Mouse (Mus musculus) stomach, embryonic 15.5 days (tissue): ENCODE results near the gene Tnc. TPM values are rescaled to one million over a fixed set of nuclear protein-coding genes. Genes with fewer than 3 reads are reported as not detected.

Source experiments
- ATAC-seq: fragments of 200-750 bp; cut with Nextera tagmentation; 2 replicates; pipeline ENCODE4 v1.8.0; 2017; ENCODE audit warnings: low read depth, moderate number of reproducible peaks, moderate TSS enrichment; ENCODE audit not compliant: insufficient read depth, low FRiP score
- H3K27ac ChIP-seq: fragments of 300-500 bp; sonication (generic); 2 replicates; pipeline ENCODE4 v1.5.1; 2015; ENCODE audit warnings: mild to moderate bottlenecking, inconsistent platforms
- H3K27me3 ChIP-seq: fragments of 300-500 bp; sonication (generic); replicated peaks from 2 replicates; pipeline ENCODE4 v1.6.1; 2015; ENCODE audit warnings: inconsistent platforms
- H3K36me3 ChIP-seq: fragments of 300-500 bp; sonication (generic); 2 replicates; pipeline ENCODE4 v1.6.1; 2015; ENCODE audit warnings: inconsistent platforms
- H3K4me1 ChIP-seq: fragments of 300-500 bp; sonication (generic); 2 replicates; pipeline ENCODE4 v1.6.1; 2015; ENCODE audit warnings: inconsistent platforms
- H3K4me2 ChIP-seq: fragments of 300-500 bp; sonication (generic); 2 replicates; pipeline ENCODE4 v1.6.1; 2015; ENCODE audit warnings: mild to moderate bottlenecking, inconsistent platforms
- H3K4me3 ChIP-seq: fragments of 300-500 bp; sonication (generic); replicated peaks from 2 replicates; pipeline ENCODE4 v1.5.1; 2015; ENCODE audit warnings: inconsistent platforms
- H3K9ac ChIP-seq: fragments of 300-500 bp; sonication (generic); 2 replicates; pipeline ENCODE4 v1.6.1; 2015; ENCODE audit warnings: inconsistent platforms
- H3K9me3 ChIP-seq: fragments of 300-500 bp; sonication (generic); 2 replicates; pipeline ENCODE4 v1.6.1; 2016; ENCODE audit warnings: inconsistent platforms
- WGBS: fragments of 180-500 bp; shearing (Covaris S2); methylation state at CpG from one replicate; pipeline ENCODE4 v1.1.7; 2015; 5-methylcytosine and 5-hydroxymethylcytosine counted together
- polyA plus RNA-seq: library from polyadenylated mRNA; unstranded; fragments of >200 nt; fragmentation: Nextera tagmentation; extraction: Ambion mirVana; gene quantifications from 2 replicates; pipeline ENCODE4 v1.2.1, GENCODE M21; 2015

The Tnc gene
- polyA plus RNA-seq, 1 experiment from 2014 or later: 12.6 TPM

DNA sequence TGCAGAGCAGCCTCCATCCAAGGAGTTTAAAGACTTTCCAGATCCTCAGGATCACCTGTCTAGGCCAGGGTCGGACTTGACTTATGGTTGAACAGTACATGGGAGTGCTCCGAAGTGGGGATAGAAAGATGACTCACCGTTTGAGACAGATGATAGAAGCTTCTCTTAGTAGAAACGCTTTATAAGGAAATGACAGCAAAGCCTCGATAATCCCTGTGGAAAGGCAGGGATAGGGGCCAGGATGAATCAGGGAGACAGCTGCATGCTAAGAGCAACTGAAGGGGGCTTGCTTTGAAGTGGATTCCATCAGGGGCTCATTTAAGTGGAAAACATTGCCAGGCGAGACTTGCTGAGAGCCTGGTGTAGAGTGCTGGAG, 12.0 kb upstream of the Tnc start:
- Histone ChIP-seq H3K36me3 (no peaks in the 10 kb centered on the region), H3K27me3 (no peaks in the 10 kb centered on the region), H3K9me3 (no peaks in the 10 kb centered on the region), H3K4me2 (no peak overlapping the region), H3K9ac (no peak overlapping the region), H3K27ac (no peak overlapping the region), H3K4me1 (no peaks in the 10 kb centered on the region), H3K4me3 (no peak overlapping the region)
- 53% methylated on average over 6 of the region's 6 CpGs for WGBS
- ATAC-seq: no peak

DNA sequence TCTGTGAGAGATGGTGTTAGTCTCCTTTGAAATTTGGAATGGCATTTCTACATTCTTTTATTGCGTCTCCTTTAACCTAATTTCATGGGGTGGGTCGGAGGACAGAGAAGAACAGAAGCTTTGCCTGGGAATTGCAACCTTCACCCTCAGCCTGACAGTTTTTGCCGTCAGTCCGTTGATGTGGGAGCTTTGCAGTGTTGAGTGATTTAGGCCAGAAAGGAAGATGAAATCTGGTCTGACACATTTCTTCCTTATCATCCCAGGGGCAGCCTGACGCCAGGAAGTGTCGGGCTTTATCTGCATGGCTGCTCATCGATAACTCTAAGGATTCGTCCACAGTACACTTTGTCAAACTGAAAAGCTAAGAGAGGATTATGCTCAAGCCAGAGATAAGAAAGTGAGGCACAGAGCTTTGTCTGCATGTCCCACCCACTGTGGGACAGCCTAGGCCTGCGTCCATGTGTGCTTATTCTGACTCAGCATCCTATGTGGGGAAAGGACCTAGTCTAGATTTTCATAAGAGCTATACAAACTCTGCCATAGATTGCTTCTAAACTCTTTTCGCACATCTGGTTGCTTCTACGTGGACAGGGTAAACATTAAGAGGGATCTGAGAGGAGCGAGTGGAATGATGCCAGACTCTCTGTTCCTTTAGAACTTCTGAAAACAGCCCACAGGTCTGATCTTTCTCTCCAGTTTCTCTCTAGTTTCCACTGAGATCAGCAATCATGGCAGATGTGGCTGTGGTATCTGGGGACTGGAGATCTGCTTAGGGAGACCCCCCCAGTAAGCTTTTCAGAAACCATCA, 11.4 kb upstream of the Tnc start:
- Histone ChIP-seq H3K4me2 (no peak overlapping the region), H3K27me3 (no peaks in the 10 kb centered on the region), H3K4me3 (no peak overlapping the region), H3K36me3 (no peaks in the 10 kb centered on the region), H3K4me1 (no peaks in the 10 kb centered on the region), H3K9me3 (no peaks in the 10 kb centered on the region), H3K9ac (no peak overlapping the region), H3K27ac (no peak overlapping the region)
- WGBS: 46% methylated on average over 12 of the region's 12 CpGs
- ATAC-seq: no peak

DNA sequence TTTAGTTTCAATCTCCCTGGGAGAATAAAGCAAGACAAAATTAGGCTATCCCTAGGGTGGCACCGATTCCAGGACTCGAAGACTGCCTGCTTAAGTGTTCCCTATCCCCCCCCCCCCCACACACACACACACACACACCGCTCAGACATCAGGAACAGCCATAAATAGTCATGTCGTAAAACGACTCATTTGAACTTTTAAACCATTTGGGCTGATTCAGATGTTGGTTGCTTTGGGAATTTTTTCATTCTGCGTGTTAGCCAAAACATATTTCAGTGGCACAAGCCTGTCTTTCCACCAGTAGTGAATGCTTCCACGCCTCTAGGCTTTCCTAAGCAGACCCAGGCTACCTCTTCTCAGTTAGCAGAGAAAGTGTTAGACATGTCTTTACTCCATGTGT, 1.4 kb upstream of the Tnc start:
- no peak overlapping the region for H3K27ac ChIP-seq
- H3K4me2 ChIP-seq: no peak overlapping the region
- no peaks in the 10 kb centered on the region for H3K9me3 ChIP-seq
- no peaks in the 10 kb centered on the region for H3K27me3 ChIP-seq
- 61% methylated on average over 7 of the region's 7 CpGs for WGBS
- no peaks in the 10 kb centered on the region for H3K36me3 ChIP-seq
- no peaks in the 10 kb centered on the region for H3K4me1 ChIP-seq
- no peak overlapping the region for H3K9ac ChIP-seq
- no peak for ATAC-seq
- H3K4me3 ChIP-seq: no peak overlapping the region

DNA sequence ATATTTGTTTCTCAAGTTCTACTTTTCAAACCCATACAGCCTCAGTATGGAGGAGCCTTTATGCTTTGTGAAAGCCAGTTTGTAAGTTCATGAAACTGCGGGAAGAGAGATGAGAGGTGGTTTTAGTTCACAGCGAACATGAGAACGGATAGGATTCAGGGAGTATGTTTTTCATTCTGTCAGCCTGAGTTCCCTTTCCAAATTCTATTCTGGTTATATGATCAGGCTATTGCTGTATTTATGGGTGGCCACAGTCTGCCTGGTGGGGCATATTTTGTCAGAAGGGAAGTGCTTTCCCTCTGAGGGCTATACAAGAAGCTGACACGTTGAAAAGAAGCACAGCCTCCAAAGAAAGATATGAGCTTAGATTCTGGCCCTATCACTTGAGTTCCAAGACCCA, 2.9 kb downstream of the Tnc start:
- H3K27ac ChIP-seq: no peak overlapping the region
- H3K4me2 ChIP-seq: no peak overlapping the region
- H3K27me3 ChIP-seq: no peaks in the 10 kb centered on the region
- H3K4me3 ChIP-seq: no peak overlapping the region
- no peaks in the 10 kb centered on the region for H3K9me3 ChIP-seq
- no peak overlapping the region for H3K9ac ChIP-seq
- ATAC-seq: no peak
- H3K4me1 ChIP-seq: no peaks in the 10 kb centered on the region
- 62% methylated on average over 4 of the region's 4 CpGs for WGBS
- no peaks in the 10 kb centered on the region for H3K36me3 ChIP-seq

DNA sequence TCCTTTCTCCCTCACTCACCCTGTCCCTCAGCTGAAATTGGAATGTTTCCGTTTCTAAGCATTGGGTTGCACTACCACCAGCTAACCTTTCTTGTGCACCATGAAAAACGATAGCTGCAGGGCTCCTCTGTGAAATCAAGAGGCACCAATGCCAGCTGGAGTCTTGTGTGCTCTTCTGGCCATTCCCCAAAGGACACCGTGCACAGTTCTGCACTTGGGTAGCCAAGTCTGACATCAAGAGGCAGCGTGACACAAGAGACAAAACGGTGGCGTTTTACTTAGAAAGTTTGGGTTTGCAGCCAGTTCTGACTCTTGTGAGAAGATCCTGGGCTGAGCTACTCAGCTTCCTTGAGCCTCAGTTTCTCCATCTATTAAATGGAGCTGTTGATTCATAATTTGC, 3.4 kb downstream of the Tnc start:
- Histone ChIP-seq H3K27ac (no peak overlapping the region), H3K9me3 (no peaks in the 10 kb centered on the region), H3K4me3 (no peak overlapping the region), H3K4me2 (no peak overlapping the region), H3K9ac (no peak overlapping the region), H3K27me3 (no peaks in the 10 kb centered on the region), H3K4me1 (no peaks in the 10 kb centered on the region), H3K36me3 (no peaks in the 10 kb centered on the region)
- WGBS: 78% methylated on average over 6 of the region's 6 CpGs
- no peak for ATAC-seq

DNA sequence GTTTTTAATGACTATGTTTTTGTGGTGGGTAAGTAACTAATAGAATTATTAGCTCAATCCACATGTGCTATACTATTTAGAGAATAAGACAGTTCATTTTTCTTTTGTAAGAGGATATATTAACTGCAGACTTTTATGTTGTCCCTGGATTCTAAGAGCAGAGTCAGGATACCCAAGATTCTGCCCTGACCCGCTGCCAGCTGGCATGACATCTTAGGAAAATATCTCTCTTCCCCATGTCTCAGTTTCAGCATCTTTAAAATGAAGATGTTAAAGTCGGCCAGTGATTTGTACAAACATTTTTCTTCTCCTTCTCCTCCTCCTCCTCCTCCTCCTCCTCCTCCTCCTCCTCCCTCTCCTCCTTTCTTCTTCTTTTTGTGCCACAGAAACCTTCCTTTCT, 7.7 kb downstream of the Tnc start:
- H3K9ac ChIP-seq: no peak overlapping the region
- no peaks in the 10 kb centered on the region for H3K27me3 ChIP-seq
- no peaks in the 10 kb centered on the region for H3K4me1 ChIP-seq
- no peak overlapping the region for H3K4me2 ChIP-seq
- ATAC-seq: no peak
- no peaks in the 10 kb centered on the region for H3K36me3 ChIP-seq
- no peak overlapping the region for H3K4me3 ChIP-seq
- H3K27ac ChIP-seq: no peak overlapping the region
- H3K9me3 ChIP-seq: no peaks in the 10 kb centered on the region
- WGBS: 63% methylated on average over 2 of the region's 2 CpGs

DNA sequence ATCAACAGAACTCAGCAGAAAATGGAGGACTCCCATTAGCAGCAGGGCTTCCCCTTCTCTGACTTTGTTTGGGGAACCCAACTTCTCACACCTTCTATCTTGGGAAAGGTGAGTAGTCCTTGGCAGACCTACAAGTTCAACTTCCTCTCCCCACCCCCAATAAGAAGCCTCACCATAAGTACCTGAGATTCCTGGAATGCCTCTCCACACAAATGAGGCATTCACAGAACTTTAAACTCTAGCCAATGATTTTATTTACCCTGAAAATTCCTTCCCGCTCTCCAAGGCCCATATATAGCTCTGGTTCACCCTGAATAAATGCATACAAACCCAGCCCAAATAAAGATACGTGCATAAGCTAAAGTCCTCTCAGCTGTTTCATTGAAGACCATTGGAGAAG, 9.3 kb downstream of the Tnc start:
- Histone ChIP-seq H3K27ac (no peak overlapping the region), H3K4me2 (no peak overlapping the region), H3K27me3 (no peaks in the 10 kb centered on the region), H3K9ac (no peak overlapping the region), H3K36me3 (no peaks in the 10 kb centered on the region), H3K4me1 (no peaks in the 10 kb centered on the region), H3K9me3 (no peaks in the 10 kb centered on the region), H3K4me3 (no peak overlapping the region)
- ATAC-seq: no peak
- WGBS: 53% methylated on average over 2 of the region's 2 CpGs

DNA sequence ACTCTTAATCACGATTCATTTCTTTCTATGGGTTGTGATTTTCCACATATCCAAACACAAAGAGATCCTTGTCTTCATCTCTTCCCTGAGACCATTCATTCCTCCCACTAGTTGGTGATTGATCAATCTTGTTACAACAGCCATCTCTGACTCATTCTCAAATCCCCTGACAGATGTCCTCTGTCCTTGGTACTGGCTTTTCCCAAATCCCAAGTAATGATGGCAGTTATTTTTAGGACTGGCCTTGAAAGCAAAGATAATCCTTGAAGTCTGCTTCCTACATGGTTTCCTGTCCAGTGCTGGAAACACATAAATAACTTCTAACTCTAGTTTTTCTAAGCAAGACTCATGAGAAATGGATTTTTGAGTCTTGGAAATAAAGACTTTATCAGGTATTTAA, 12.1 kb downstream of the Tnc start:
- ATAC-seq: no peak
- H3K9me3 ChIP-seq: no peaks in the 10 kb centered on the region
- no peak overlapping the region for H3K9ac ChIP-seq
- H3K4me3 ChIP-seq: no peak overlapping the region
- H3K4me2 ChIP-seq: no peak overlapping the region
- H3K4me1 ChIP-seq: no peaks in the 10 kb centered on the region
- no peak overlapping the region for H3K27ac ChIP-seq
- WGBS: 66% methylated on average over 1 of the region's 1 CpGs
- no peaks in the 10 kb centered on the region for H3K27me3 ChIP-seq
- no peaks in the 10 kb centered on the region for H3K36me3 ChIP-seq

DNA sequence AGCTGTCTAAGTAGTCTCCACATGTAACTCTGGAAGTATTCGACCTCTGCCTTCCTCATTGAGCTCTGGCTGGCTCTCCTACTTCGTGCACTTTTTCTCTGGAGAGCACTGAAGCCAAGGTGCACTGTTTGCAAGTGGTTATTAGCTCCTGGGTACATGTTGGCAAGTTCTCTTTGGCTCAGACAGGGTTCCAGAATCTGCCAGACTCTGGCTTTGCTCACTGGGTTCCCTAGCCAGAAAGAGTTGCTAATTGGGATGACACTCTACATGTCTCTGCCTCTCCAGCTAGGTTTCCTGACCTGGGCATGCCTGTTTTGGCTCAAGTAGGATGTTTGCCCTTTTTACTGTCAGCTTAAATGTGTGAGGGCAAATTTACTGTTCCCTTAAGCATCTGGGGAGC, 13.6 kb downstream of the Tnc start:
- Histone ChIP-seq H3K9me3 (no peaks in the 10 kb centered on the region), H3K36me3 (no peaks in the 10 kb centered on the region), H3K4me2 (no peak overlapping the region), H3K4me3 (no peak overlapping the region), H3K27me3 (no peaks in the 10 kb centered on the region), H3K9ac (no peak overlapping the region), H3K27ac (no peak overlapping the region), H3K4me1 (no peaks in the 10 kb centered on the region)
- 46% methylated on average over 2 of the region's 2 CpGs for WGBS
- no peak for ATAC-seq

DNA sequence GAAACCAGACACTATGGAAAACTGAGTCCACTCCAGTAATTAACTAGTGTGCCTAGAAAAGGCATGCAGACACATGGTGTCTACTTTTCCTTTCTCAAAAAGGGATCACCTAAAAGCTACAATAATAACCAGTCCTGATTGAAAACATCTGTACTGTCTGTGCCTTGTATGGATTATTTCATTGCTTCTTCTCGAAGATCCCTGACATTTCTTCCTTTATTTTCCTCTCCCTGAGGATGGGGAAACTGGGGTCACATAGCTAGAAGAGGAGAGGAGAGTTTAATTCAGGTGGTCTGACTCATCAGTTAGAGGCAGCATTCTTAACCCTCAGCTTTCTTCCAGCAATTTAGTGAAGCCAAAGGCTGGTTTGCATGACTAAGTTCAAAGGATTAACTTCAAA, 17.3 kb downstream of the Tnc start:
- Histone ChIP-seq H3K4me3 (no peak overlapping the region), H3K36me3 (no peaks in the 10 kb centered on the region), H3K27ac (no peak overlapping the region), H3K9ac (no peak overlapping the region), H3K4me2 (no peak overlapping the region), H3K27me3 (no peaks in the 10 kb centered on the region), H3K4me1 (no peaks in the 10 kb centered on the region), H3K9me3 (no peaks in the 10 kb centered on the region)
- WGBS: 33% methylated on average over 1 of the region's 1 CpGs
- no peak for ATAC-seq

DNA sequence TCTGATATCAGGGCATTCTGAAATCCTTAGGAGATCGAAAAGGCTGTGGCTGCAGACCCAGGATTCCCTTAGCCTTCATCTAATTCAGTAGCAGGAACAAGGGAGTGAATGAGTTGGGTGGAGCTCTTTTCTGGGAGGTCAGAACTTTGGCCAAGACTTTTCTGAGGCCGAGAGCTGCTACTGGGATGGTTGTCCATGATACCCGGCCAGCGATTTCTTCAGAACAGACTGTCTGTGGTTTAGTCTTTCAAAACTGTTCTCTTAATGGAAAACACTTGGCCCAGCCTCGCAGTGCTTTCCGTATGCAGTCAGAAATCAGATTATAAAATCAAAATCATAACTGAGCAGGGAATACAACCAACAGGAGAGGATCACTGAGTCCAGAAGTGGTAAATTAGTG, 21.2 kb downstream of the Tnc start:
- H3K9ac ChIP-seq: no peak overlapping the region
- H3K27me3 ChIP-seq: no peaks in the 10 kb centered on the region
- no peaks in the 10 kb centered on the region for H3K36me3 ChIP-seq
- no peak overlapping the region for H3K27ac ChIP-seq
- 83% methylated on average over 6 of the region's 6 CpGs for WGBS
- no peak for ATAC-seq
- no peak overlapping the region for H3K4me3 ChIP-seq
- no peak overlapping the region for H3K4me2 ChIP-seq
- H3K4me1 ChIP-seq: no peaks in the 10 kb centered on the region
- no peaks in the 10 kb centered on the region for H3K9me3 ChIP-seq

DNA sequence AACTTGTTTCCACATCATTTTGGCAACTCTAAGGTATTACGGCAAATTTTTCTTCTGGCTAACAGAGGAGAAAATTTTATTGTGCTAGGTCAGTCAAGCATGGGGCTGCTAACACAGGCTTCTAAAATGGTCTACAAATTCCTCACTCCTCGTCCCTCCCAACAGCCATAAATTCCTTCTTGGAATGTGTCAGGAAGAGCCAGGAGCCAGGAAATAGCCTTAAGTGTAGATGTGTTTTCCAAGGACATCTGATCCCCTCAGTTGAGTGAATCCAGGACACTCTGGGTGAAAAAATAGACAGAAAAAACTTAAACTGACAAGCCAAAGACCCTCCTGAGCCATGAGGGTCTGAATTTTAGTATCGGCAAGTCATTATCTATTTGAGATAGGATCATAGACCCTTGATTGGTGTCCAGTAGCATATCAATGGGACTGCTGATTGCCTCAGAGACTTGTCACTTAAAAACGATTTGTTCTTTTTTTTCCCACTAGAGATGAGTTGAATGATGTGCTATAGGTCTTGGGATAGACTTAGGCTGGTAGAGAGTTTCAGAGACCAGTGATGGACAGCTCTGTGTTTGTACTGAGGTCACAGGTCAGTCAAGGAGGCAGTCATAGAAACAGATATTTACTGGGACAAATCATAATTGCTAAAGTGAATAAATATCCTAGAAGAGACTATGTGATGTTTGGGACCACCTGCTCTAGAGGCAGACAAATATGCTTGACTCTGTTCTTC, 22.6 kb downstream of the Tnc start:
- no peak for ATAC-seq
- Histone ChIP-seq H3K4me1 (no peaks in the 10 kb centered on the region), H3K4me3 (no peak overlapping the region), H3K9ac (no peak overlapping the region), H3K27me3 (no peaks in the 10 kb centered on the region), H3K4me2 (no peak overlapping the region), H3K9me3 (no peaks in the 10 kb centered on the region), H3K36me3 (no peaks in the 10 kb centered on the region), H3K27ac (no peak overlapping the region)
- WGBS: 48% methylated on average over 4 of the region's 4 CpGs
